Mouse (Mus musculus) erythroid progenitor cell, adult 5-6 weeks (primary cell): ENCODE results near the gene Hipk2. TPM values are rescaled to one million over a fixed set of nuclear protein-coding genes. Genes with fewer than 3 reads are reported as not detected.

Source experiments
- ATAC-seq: replicated peaks from 2 replicates; pipeline ENCODE4 v1.8.0; 2016; ENCODE audit warnings: moderate number of reproducible peaks, mild to moderate bottlenecking, moderate TSS enrichment, inconsistent platforms; ENCODE audit not compliant: poor library complexity, low FRiP score, severe bottlenecking
- total RNA-seq, 2 experiments: library from RNA; stranded (forward) in 1 of 2; stranded (reverse) in 1 of 2; fragments of 150-400 nt in 1 of 2; fragments of 186-747, 209-891 nt in 1 of 2; gene quantifications; 2 replicates each; pipeline versions ENCODE4 v1.2.3 to v1.2.4; 2015 to 2017; ENCODE audit warnings: low replicate concordance in 2 of 2

Hipk2 gene
- total RNA-seq, 2 experiments from 2014 or later: 160 to 280 TPM

GRCm38 (mm10) chr6:38809396-38810120 lies 66.4 kb downstream of the Hipk2 start:
- ATAC-seq: no peak

DNA sequence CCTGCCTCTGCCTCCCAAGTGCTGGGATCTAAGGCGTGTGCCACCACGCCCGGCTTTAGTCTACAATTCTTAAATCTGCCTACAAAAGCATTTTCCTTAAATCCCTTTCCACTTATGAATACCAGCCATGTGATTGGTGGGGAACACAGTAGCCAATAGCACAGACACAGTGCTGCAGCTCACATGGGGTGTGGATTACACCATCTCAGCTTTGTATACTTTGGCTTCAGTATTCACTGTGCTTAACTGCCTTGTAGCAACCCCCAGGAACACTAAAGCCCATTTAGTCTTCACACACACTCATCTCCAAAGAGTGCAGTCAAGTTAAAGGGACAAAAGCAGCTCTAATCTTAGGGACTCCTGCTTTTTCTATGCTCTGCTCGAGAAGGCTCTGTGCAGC lies 67.6 kb downstream of the Hipk2 start:
- ATAC-seq: no peak

DNA sequence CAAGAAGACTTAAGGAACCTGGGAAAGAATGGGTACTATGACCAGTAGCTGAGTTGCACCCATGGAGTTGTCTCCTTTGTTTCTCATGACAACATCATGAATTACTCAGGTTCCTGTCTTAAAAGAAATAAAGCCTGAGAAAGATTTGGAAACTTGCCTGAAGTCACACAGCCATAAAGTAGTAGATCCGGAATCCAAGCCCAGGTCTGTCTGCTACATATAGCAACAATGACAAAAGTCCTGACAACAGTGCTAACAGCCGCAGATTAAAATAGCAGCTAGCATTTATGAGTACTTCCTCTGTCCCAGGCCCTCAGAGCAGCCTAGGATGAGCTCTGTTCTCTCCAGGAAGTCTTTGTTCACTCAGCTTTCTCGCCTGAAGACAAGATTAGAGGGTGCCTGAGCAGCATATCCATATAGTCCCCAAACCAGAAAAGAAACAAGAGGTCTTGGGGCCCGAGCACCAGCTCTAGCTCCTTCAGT lies 69.0 kb downstream of the Hipk2 start:
- ATAC-seq: no peak

DNA sequence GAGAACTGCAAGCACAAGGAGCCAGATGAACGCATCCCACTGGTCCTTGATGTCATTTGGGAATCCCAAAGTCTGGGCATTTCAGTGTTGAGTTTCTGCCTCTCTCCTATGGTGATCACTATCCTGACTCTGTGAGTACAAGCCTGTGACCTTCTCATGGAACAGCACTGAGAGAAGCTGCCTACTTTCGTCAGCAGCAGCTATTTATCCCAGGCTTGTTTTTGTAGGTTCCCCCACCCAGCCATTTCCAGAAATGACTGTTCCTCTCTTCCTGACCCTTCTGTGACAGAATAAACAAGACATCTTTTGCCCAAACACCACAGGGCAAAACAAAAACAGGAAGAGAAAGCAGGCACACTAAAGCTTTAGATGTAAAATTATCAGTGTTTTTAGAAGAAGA lies 70.4 kb downstream of the Hipk2 start:
- ATAC-seq: no peak

DNA sequence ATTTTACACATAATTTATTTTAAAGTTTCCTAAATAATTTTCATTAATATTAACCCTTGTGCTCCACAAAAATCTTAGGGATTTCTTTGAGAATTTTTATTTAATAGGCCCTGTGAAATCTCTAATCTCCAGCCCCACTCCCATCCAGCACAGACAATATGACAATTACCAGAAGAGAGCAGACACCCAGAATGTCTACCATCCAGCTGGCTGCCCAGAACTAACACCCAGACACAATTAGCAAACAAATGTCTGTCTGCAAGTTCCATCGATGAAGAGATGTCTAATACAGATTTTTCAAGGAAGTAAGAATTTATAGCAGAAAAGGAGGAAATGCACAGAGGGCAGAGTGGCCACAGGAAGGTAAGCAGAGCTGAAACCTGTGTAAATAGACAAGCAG lies 74.7 kb downstream of the Hipk2 start:
- ATAC-seq: no peak

- no peak for ATAC-seq
Measured at GRCm38 (mm10) chr6:38797548-38797947, 78.4 kb downstream of the Hipk2 start.

DNA sequence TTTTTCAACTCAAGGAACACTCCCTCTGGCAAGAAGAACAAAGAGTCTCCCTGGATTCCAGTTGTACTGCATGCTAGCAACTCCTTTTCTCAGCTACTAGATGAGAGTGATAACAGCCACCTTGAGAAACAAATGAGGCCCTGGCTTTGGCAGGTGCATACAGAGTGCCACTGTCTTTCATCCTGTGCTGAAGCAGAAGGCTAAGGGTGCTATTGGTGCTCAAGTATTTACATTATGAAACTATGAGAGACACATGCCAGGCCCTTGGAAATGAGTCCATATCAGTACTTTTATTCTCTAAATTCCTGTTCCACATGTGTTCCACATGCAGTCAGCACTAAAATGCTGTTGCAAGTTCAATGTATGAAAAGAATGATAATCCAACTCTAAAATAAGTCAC lies 79.0 kb downstream of the Hipk2 start:
- no peak for ATAC-seq

DNA sequence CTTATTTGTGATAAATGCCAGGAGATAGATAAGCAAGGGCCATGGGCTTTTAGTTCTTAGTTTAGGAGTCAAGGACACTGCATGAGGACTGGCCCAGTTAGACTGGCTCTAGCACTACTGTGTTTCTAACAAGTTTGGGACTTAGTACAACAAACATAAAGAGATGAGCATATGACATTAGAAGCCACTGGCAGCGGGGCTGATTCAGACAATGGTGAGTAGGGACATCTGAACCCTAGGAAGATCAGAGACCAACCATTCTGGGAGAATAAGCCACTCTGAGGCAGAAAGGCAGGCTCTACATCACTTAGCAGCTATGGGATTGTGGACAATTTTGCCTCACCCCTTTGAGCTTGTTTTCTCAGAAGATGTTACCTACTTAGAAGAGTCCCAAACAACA lies 79.6 kb downstream of the Hipk2 start:
- ATAC-seq: no peak

DNA sequence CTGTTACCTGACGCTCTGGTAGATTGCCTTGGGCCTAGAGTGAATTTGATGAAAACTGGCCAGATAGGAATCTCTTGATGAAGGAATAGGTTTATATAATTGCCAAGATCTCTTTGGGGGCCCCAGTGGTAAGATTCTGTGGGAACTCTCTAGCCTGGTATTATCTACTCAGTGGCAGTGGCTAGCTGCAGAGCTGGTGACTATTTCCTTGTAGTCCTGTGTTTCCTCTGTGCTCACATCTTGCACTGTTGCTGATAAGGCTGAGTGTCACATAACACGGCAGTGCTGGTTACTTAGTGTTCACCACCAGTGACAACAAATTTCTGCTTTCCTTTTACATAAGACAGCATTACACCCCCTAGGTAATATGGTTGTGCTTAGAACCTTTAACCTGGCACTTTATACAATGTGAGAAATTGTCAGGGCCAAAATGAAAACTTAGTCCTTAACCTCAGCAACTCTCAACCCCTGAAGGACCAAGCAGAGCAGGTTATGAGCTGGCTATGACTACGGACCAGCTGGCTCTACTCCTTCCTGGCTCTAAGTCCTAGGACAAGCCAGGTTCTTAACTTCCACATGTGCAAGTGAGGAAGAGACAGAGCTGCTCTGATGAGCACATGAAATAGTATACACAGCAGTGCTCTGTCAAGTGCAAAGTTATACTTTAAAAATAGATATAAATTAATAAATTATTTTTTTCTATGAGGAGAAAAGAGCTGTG lies 80.7 kb downstream of the Hipk2 start:
- peak; percentile 78 for ATAC-seq

- no peak for ATAC-seq
Measured at GRCm38 (mm10) chr6:38792966-38793365, 83.0 kb downstream of the Hipk2 start.

DNA sequence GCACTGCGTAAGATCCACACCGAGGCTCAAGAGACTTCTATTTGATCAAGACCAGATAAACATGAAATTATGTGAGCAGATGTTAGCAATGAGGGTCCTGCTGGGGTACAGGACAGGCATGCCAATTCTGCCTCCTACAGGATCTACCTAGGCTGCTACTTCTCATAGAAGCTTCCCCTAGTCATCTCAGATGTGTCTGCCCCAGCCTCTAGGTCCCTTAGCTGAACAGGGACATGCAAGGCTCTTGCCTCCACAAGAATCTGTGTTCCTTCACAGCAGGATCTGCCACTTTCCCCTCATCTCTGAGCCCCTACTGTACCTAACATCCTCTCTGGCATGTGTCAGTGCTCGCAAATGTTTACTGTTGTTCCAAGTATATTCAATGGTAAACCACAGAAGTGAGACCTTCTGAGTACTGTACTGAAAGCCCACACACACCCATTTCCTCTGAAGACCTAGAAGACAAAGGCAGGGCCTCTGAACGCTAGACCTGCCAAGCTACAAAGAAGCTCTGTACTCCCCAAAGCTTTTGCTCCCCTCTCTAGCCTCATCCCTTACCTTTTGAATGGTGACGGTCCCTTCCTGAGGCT lies 86.6 kb downstream of the Hipk2 start:
- ATAC-seq: no peak

GRCm38 (mm10) chr6:38787811-38788509 lies 88.0 kb downstream of the Hipk2 start:
- peak; percentile 79 for ATAC-seq

DNA sequence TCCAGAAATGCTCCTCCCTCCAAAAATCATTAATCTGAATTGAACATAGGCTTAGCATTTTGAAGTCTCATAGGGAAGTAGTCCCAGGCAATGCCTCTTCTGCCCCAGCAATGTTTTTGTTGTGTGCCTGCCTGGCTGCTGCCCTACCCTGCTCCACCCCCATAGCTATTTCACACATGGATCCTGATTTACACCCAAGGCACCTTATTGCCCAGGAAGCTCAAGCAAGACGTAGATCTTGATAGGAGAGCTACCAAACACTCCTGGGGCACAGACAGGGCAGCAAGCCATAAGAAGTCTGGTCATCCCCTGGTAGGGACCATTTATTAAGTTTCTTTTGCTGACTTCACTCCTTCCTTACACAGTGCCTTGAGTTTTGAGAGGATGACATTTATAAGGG lies 88.8 kb downstream of the Hipk2 start:
- no peak for ATAC-seq

- no peak for ATAC-seq
Measured at GRCm38 (mm10) chr6:38785747-38786146, 90.2 kb downstream of the Hipk2 start.

DNA sequence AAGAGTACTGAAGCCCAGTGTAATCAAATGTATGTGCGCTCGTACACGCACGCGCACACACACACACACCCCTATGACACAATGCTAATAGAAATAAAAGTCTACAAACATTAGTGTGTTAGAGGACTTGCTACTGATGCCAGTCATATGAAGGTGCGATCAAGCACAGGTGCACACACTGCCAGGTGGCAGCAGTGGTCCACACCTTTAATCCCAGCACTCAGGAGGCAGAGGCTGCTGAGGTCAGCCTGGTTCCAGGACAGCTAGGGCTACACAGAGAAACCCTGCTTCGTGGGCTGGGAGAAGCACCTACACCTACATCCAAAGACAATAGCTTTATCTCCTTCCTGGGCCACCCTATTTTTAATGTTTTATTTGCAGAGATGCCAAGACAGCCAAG lies 96.6 kb downstream of the Hipk2 start:
- 0 out of 2 replicates have a peak, but pooled peaks have one; percentile 22 for ATAC-seq

GRCm38 (mm10) chr6:38778887-38779286 lies 97.1 kb downstream of the Hipk2 start:
- ATAC-seq: peak; percentile 75

GRCm38 (mm10) chr6:38776000-38776584 lies 99.9 kb downstream of the Hipk2 start:
- no peak for ATAC-seq

DNA sequence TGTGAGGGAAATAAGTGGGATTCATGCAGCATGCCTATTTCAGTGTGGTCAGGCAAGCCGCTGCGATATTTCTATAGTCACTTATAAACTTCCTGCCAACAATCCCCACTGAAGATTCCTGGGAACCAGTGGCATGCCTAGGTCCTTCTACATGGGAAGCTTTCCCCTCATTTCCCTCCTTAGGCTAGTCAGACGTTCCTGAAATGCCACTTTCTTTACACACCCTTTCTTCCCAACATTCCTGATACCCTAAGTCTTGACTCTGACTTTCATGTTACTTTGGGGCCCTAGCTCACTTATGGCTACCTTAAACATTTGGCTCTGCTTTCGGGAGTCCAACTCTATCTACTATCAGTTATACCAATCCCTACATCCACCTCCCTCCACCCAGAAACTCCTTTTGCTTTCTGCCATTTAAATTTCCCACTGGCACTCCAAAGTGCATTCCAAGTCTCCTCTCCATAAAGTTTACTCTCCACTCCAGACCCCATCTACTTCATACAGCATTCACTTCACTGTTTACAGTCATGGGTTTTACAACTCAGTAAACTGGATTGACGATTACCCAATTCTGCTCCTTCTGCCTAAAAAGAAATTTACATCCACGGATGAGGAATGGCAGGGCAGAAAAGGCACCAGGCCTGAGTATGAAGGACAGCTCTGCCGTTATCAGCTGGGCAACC lies 103.0 kb downstream of the Hipk2 start:
- ATAC-seq: no peak

- no peak for ATAC-seq
Measured at GRCm38 (mm10) chr6:38771061-38771667, 104.8 kb downstream of the Hipk2 start.
